Mouse (Mus musculus): Measurements from ENCODE around the gene Btnl2. TPM values are rescaled to one million over a fixed set of nuclear protein-coding genes. Genes with fewer than 3 reads are reported as not detected.

Gene Btnl2
- 0.20 TPM for polyA plus RNA-seq (2014; fragmentation: Illumina TruSeq; extraction: RNeasy Lipid Tissue Mini Kit (QIAGEN cat#74804); ENCODE audit: insufficient read depth, low read depth, low replicate concordance)

DNA sequence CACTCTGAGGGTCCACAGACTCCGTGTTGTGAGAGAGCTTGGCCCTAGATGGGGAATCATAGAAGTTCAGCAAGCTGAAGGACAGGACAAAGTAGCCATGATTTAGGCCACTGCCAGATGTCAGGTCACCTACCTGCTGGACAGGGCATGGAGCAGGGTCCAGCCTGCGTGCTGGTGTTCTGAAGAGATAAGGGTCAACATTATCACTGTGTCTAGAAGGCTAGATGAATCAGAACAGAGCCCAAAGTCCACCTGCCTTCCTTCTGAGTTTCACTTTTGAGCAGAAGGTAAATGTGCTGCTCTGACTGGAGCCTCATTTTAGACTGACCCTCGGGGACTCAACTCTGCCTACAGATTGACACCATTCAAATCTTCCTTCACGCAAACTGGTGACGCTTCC is at the start of gene Btnl2:
Btnl2 (plus strand) TSS at position 284 of the 400 bp plus-strand sequence.

DNA sequence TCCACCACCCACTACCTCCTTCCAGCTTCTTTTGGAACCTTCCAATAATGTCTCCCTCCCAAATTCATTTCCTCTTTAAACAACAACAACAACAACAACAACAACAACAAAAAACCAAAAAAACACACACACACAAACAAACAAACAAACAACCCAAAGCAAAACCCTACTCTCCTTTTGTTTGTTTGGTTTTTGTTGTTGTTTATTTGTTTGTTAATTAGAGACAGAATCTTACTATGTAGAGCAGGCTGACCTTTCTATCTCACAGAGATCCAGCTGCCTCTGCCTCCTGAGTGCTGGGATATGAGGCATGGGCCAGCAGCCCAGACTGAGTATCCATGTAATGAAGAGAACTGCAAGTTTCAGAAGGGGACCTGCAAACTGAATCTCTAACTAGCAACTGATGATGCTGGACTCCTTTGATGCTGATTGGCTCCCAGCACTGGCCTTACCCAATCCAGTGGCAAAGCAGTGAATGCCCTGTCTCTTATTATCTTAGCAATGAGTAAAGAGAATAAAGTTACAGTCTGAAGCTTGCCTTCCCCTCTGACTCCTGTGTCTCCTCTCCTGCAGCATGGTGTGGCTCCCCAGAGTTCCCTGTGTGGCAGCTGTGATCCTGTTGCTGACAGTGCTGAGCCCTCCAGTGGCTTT is 49.1 kb upstream of the Btnl2 start, which contains the start of gene H2-Eb1:
H2-Eb1 (plus strand) TSS at position 488 of the 651 bp plus-strand sequence.

DNA sequence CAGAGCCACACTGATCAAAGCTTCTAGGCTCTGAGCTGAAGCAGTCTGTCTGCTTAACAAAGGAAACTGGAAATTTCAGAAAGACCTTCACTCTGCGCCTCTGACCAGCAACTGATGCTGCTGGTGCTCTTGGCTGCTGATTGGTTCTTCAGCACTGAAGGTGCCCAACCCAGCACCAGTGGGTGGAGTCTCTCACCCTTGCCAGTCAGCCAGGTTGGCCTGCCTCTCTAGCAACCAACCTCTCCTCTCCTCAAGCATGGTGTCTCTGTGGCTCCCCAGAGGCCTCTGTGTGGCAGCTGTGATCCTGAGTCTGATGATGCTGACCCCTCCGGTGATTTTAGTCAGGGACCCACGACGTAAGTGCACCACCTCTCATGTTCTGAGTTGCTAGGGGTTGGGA is 29.2 kb upstream of the Btnl2 start, which contains the start of gene H2-Eb2:
H2-Eb2 (plus strand) TSS at position 230 of the 400 bp plus-strand sequence.

DNA sequence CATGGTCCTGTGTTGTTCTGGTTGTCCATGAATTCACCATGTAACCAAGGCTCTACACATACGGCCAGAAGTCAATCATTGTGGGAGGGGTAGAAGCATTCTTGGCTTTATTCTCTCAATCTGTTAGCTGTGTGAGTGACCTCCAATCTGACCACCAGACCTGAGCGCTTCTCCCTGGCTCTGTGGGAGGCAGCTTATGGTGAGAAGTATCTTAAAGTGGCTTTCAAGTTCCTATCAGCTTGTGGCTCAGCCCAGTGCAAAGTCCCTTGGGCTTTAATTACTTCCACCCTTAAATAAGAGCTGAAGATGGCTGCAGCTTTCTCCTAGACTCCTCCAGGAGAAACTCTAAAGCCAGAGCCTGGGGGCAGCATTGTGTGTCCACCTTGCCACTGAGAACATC is 22.2 kb downstream of the Btnl2 start, which contains the start of gene Btnl1:
Btnl1 (plus strand) TSS at position 286 of the 400 bp plus-strand sequence.

DNA sequence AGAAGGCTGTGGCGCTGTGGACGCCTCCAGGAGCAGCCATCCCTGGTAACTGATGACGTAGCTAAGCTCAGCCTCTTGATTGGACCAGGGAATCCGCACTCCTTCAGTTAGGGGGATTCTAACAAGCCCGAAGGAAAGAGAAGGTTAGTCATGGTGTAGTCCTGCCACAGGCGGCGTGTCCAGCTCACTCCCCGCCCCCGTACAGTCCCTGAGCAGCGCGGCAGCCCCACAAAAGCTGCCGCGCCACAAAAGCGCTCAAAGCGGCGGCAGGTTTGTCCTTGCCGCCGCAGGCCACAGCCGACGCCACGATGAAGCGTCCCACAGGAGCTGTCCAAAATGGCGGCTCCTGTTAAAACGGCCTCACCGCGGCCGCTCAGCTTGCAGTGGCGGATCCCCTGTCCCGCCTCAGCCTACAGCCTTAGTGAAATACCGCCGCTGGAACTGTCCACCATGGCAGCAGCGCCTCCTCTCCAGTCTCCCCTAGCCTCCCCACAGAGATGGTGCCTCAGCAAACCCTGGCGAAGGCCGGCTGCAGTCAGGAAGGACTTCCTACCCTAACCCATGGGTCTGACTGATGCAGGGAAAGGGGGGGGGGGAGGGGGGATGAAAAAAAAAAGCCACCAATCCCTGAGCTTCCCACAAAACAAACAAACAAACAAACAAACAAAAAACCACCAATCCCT is 44.2 kb downstream of the Btnl2 start, which contains the start of gene BC051142:
BC051142 (plus strand) TSS at position 110 of the 683 bp plus-strand sequence.

Other genes starting within 250 kb of the Btnl2 start
- 75.7 TPM for gene H2-DMa, start 235.3 kb upstream of the Btnl2 start, polyA plus RNA-seq (2014; fragmentation: Illumina TruSeq; extraction: RNeasy Lipid Tissue Mini Kit (QIAGEN cat#74804); ENCODE audit: insufficient read depth, low read depth, low replicate concordance)
- gene Brd2, start 232.2 kb upstream of the Btnl2 start, polyA plus RNA-seq (2014; fragmentation: Illumina TruSeq; extraction: RNeasy Lipid Tissue Mini Kit (QIAGEN cat#74804); ENCODE audit: insufficient read depth, low read depth, low replicate concordance) = 94.4 TPM
- gene H2-DMb2, start 211.5 kb upstream of the Btnl2 start, polyA plus RNA-seq (2014; fragmentation: Illumina TruSeq; extraction: RNeasy Lipid Tissue Mini Kit (QIAGEN cat#74804); ENCODE audit: insufficient read depth, low read depth, low replicate concordance) = 35.5 TPM
- 64.1 TPM for gene H2-DMb1, start 201.8 kb upstream of the Btnl2 start, polyA plus RNA-seq (2014; fragmentation: Illumina TruSeq; extraction: RNeasy Lipid Tissue Mini Kit (QIAGEN cat#74804); ENCODE audit: insufficient read depth, low read depth, low replicate concordance)
- 21.5 TPM for gene Tap1, start 167.3 kb upstream of the Btnl2 start, polyA plus RNA-seq (2014; fragmentation: Illumina TruSeq; extraction: RNeasy Lipid Tissue Mini Kit (QIAGEN cat#74804); ENCODE audit: insufficient read depth, low read depth, low replicate concordance)
- 59.9 TPM for gene Psmb9, start 167.1 kb upstream of the Btnl2 start, polyA plus RNA-seq (2014; fragmentation: Illumina TruSeq; extraction: RNeasy Lipid Tissue Mini Kit (QIAGEN cat#74804); ENCODE audit: insufficient read depth, low read depth, low replicate concordance)
- 140 TPM for gene Psmb8, start 157.1 kb upstream of the Btnl2 start, polyA plus RNA-seq (2014; fragmentation: Illumina TruSeq; extraction: RNeasy Lipid Tissue Mini Kit (QIAGEN cat#74804); ENCODE audit: insufficient read depth, low read depth, low replicate concordance)
- 47.7 TPM for gene Tap2, start 151.3 kb upstream of the Btnl2 start, polyA plus RNA-seq (2014; fragmentation: Illumina TruSeq; extraction: RNeasy Lipid Tissue Mini Kit (QIAGEN cat#74804); ENCODE audit: insufficient read depth, low read depth, low replicate concordance)
- gene H2-Ob, start 115.9 kb upstream of the Btnl2 start, polyA plus RNA-seq (2014; fragmentation: Illumina TruSeq; extraction: RNeasy Lipid Tissue Mini Kit (QIAGEN cat#74804); ENCODE audit: insufficient read depth, low read depth, low replicate concordance) = 28.6 TPM
- 553 TPM for gene H2-Ab1, start 97.1 kb upstream of the Btnl2 start, polyA plus RNA-seq (2014; fragmentation: Illumina TruSeq; extraction: RNeasy Lipid Tissue Mini Kit (QIAGEN cat#74804); ENCODE audit: insufficient read depth, low read depth, low replicate concordance)
- gene H2-Aa, start 67.0 kb upstream of the Btnl2 start, polyA plus RNA-seq (2014; fragmentation: Illumina TruSeq; extraction: RNeasy Lipid Tissue Mini Kit (QIAGEN cat#74804); ENCODE audit: insufficient read depth, low read depth, low replicate concordance) = 647 TPM
- 475 TPM for gene H2-Eb1, start 49.0 kb upstream of the Btnl2 start, polyA plus RNA-seq (2014; fragmentation: Illumina TruSeq; extraction: RNeasy Lipid Tissue Mini Kit (QIAGEN cat#74804); ENCODE audit: insufficient read depth, low read depth, low replicate concordance)
- gene H2-Eb2, start 29.2 kb upstream of the Btnl2 start, polyA plus RNA-seq (2014; fragmentation: Illumina TruSeq; extraction: RNeasy Lipid Tissue Mini Kit (QIAGEN cat#74804); ENCODE audit: insufficient read depth, low read depth, low replicate concordance) = 1.6 TPM
- not detected for gene Btnl1, start 22.3 kb downstream of the Btnl2 start, polyA plus RNA-seq (2014; fragmentation: Illumina TruSeq; extraction: RNeasy Lipid Tissue Mini Kit (QIAGEN cat#74804); ENCODE audit: insufficient read depth, low read depth, low replicate concordance)
- 0.24 TPM for gene BC051142, start 44.0 kb downstream of the Btnl2 start, polyA plus RNA-seq (2014; fragmentation: Illumina TruSeq; extraction: RNeasy Lipid Tissue Mini Kit (QIAGEN cat#74804); ENCODE audit: insufficient read depth, low read depth, low replicate concordance)
- gene Btnl4, start 122.5 kb downstream of the Btnl2 start, polyA plus RNA-seq (2014; fragmentation: Illumina TruSeq; extraction: RNeasy Lipid Tissue Mini Kit (QIAGEN cat#74804); ENCODE audit: insufficient read depth, low read depth, low replicate concordance) = not detected
- gene Btnl6, start 162.5 kb downstream of the Btnl2 start, polyA plus RNA-seq (2014; fragmentation: Illumina TruSeq; extraction: RNeasy Lipid Tissue Mini Kit (QIAGEN cat#74804); ENCODE audit: insufficient read depth, low read depth, low replicate concordance) = not detected
- 20.4 TPM for gene Notch4, start 209.4 kb downstream of the Btnl2 start, polyA plus RNA-seq (2014; fragmentation: Illumina TruSeq; extraction: RNeasy Lipid Tissue Mini Kit (QIAGEN cat#74804); ENCODE audit: insufficient read depth, low read depth, low replicate concordance)
- 40.6 TPM for gene Gpsm3, start 235.0 kb downstream of the Btnl2 start, polyA plus RNA-seq (2014; fragmentation: Illumina TruSeq; extraction: RNeasy Lipid Tissue Mini Kit (QIAGEN cat#74804); ENCODE audit: insufficient read depth, low read depth, low replicate concordance)
- gene Pbx2, start 236.4 kb downstream of the Btnl2 start, polyA plus RNA-seq (2014; fragmentation: Illumina TruSeq; extraction: RNeasy Lipid Tissue Mini Kit (QIAGEN cat#74804); ENCODE audit: insufficient read depth, low read depth, low replicate concordance) = 32.4 TPM
- gene Ager, start 243.0 kb downstream of the Btnl2 start, polyA plus RNA-seq (2014; fragmentation: Illumina TruSeq; extraction: RNeasy Lipid Tissue Mini Kit (QIAGEN cat#74804); ENCODE audit: insufficient read depth, low read depth, low replicate concordance) = 2,693 TPM
- 48.1 TPM for gene Rnf5, start 248.9 kb downstream of the Btnl2 start, polyA plus RNA-seq (2014; fragmentation: Illumina TruSeq; extraction: RNeasy Lipid Tissue Mini Kit (QIAGEN cat#74804); ENCODE audit: insufficient read depth, low read depth, low replicate concordance)
- gene Agpat1, start 249.4 kb downstream of the Btnl2 start, polyA plus RNA-seq (2014; fragmentation: Illumina TruSeq; extraction: RNeasy Lipid Tissue Mini Kit (QIAGEN cat#74804); ENCODE audit: insufficient read depth, low read depth, low replicate concordance) = 36.8 TPM

Measured in lung, adult 10 weeks (tissue).